Mouse (Mus musculus): ENCODE data around the gene Apex2. TPM values are rescaled to one million over a fixed set of nuclear protein-coding genes. Genes with fewer than 3 reads are reported as not detected.

Gene Apex2
- polyA plus RNA-seq, 1 experiment from 2014 or later = 12.3 TPM

DNA sequence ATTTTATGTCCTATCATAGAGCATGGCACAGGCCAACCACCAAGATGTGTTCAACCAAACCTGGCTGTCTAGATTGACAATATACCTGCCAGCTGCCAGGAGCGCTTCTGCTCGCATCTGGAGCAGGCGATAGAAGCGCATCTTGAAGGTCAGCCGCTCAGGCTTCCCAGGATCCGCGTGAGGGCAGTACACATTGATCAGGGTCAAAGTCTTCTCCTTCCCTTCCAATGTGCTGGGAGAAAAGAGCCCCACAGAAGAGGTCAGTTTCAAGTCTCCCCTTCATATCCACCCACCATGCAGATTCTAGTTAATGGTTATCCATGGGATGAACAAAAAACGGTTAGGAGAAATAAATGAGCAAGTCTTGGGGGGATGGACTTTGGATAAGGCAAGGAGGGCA, 4.6 kb downstream of the Apex2 start:
- no peak overlapping the region for H3K9ac ChIP-seq (ENCODE audit: low read length)
- no peak overlapping the region for H3K27ac ChIP-seq (replicated peaks in 1 of 2; ENCODE audit: control insufficient read depth in 1 of 2, insufficient read depth in 1 of 2, low read depth in 2 of 2, low read length in 2 of 2)
- H3K4me3 ChIP-seq (ENCODE audit: control insufficient read depth in 1 of 2, insufficient read depth in 1 of 2, low read depth in 1 of 2, low read length in 2 of 2) = no peak overlapping the region
- no peak overlapping the region for H3K4me2 ChIP-seq (ENCODE audit: low read length)
- ATAC-seq (ENCODE audit: insufficient number of reproducible peaks, insufficient read depth, low FRiP score, low read depth) = no peak
- H3K36me3 ChIP-seq (ENCODE audit: control insufficient read depth, insufficient read depth, low read length) = peaks cover 21% of the 10 kb centered on the region
- WGBS = 91% methylated on average over 8 of the region's 8 CpGs
- H3K27me3 ChIP-seq (ENCODE audit: control insufficient read depth, insufficient read depth, low read length) = no peaks in the 10 kb centered on the region
- H3K9me3 ChIP-seq (ENCODE audit: control insufficient read depth, low read length) = no peaks in the 10 kb centered on the region
- H3K4me1 ChIP-seq (ENCODE audit: control insufficient read depth in 2 of 2, insufficient read depth in 2 of 2, low read length in 2 of 2) = no peaks in the 10 kb centered on the region

DNA sequence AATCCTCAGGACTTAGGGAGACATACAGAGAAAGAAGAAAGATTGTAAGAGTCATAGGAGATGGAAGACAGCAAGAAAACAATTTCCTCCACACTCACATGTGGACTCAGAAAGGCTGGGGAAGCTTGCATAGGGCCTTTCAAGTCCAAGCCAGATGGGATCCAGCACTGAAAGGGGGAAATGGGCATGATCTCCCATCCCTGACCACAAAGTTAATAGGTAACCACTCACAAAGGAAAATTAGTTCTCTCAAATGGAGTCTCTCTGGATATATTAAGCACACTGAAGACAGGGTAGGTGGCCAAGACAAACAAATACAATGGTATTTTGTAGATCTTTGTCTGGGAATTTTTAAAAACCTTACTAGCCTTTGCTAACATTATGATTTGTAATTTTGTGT, 7.7 kb downstream of the Apex2 start:
- ATAC-seq (ENCODE audit: insufficient number of reproducible peaks, insufficient read depth, low FRiP score, low read depth) = no peak
- H3K4me3 ChIP-seq (ENCODE audit: control insufficient read depth in 1 of 2, insufficient read depth in 1 of 2, low read depth in 1 of 2, low read length in 2 of 2) = no peak overlapping the region

GRCm38 (mm10) chrX:150564644-150565357, 24.9 kb downstream of the Apex2 start:
- Histone ChIP-seq H3K4me1 (ENCODE audit: control insufficient read depth in 2 of 2, insufficient read depth in 2 of 2, low read length in 2 of 2) (no peaks in the 10 kb centered on the region), H3K9me3 (ENCODE audit: control insufficient read depth, low read length) (no peaks in the 10 kb centered on the region), H3K27ac (replicated peaks in 1 of 2; ENCODE audit: control insufficient read depth in 1 of 2, insufficient read depth in 1 of 2, low read depth in 2 of 2, low read length in 2 of 2) (no peak overlapping the region), H3K4me3 (ENCODE audit: control insufficient read depth in 1 of 2, insufficient read depth in 1 of 2, low read depth in 1 of 2, low read length in 2 of 2) (no peak overlapping the region), H3K36me3 (ENCODE audit: control insufficient read depth, insufficient read depth, low read length) (peaks cover 4% of the 10 kb centered on the region; the same call in 1 of the 2 replicates), H3K4me2 (ENCODE audit: low read length) (no peak overlapping the region), H3K27me3 (ENCODE audit: control insufficient read depth, insufficient read depth, low read length) (no peaks in the 10 kb centered on the region), H3K9ac (ENCODE audit: low read length) (no peak overlapping the region)
- 88% methylated on average over 11 of the region's 12 CpGs for WGBS
- no peak for ATAC-seq (ENCODE audit: insufficient number of reproducible peaks, insufficient read depth, low FRiP score, low read depth)

More for the DNA sequence above, 7.7 kb downstream of the Apex2 start:
- no peak overlapping the region for H3K27ac ChIP-seq (replicated peaks in 1 of 2; ENCODE audit: control insufficient read depth in 1 of 2, insufficient read depth in 1 of 2, low read depth in 2 of 2, low read length in 2 of 2)
- H3K9me3 ChIP-seq (ENCODE audit: control insufficient read depth, low read length) = no peaks in the 10 kb centered on the region
- H3K9ac ChIP-seq (ENCODE audit: low read length) = no peak overlapping the region
- no peaks in the 10 kb centered on the region for H3K4me1 ChIP-seq (ENCODE audit: control insufficient read depth in 2 of 2, insufficient read depth in 2 of 2, low read length in 2 of 2)
- peaks cover 21% of the 10 kb centered on the region for H3K36me3 ChIP-seq (ENCODE audit: control insufficient read depth, insufficient read depth, low read length)
- H3K27me3 ChIP-seq (ENCODE audit: control insufficient read depth, insufficient read depth, low read length) = no peaks in the 10 kb centered on the region
- H3K4me2 ChIP-seq (ENCODE audit: low read length) = no peak overlapping the region

GRCm38 (mm10) chrX:150554032-150554431, 35.6 kb downstream of the Apex2 start:
- no peak for ATAC-seq (ENCODE audit: insufficient number of reproducible peaks, insufficient read depth, low FRiP score, low read depth)
- Histone ChIP-seq H3K4me2 (ENCODE audit: low read length) (no peak overlapping the region), H3K9ac (ENCODE audit: low read length) (no peak overlapping the region), H3K4me3 (ENCODE audit: control insufficient read depth in 1 of 2, insufficient read depth in 1 of 2, low read depth in 1 of 2, low read length in 2 of 2) (no peak overlapping the region), H3K27me3 (ENCODE audit: control insufficient read depth, insufficient read depth, low read length) (no peaks in the 10 kb centered on the region), H3K9me3 (ENCODE audit: control insufficient read depth, low read length) (no peaks in the 10 kb centered on the region), H3K36me3 (ENCODE audit: control insufficient read depth, insufficient read depth, low read length) (0 out of 2 replicates have a peak, but pooled peaks cover 8% of the 10 kb centered on the region), H3K27ac (replicated peaks in 1 of 2; ENCODE audit: control insufficient read depth in 1 of 2, insufficient read depth in 1 of 2, low read depth in 2 of 2, low read length in 2 of 2) (no peak overlapping the region), H3K4me1 (ENCODE audit: control insufficient read depth in 2 of 2, insufficient read depth in 2 of 2, low read length in 2 of 2) (no peaks in the 10 kb centered on the region)
- 81% methylated on average over 3 of the region's 3 CpGs for WGBS

GRCm38 (mm10) chrX:150551986-150552385, 37.7 kb downstream of the Apex2 start:
- no peak overlapping the region for H3K9ac ChIP-seq (ENCODE audit: low read length)
- no peak overlapping the region for H3K27ac ChIP-seq (replicated peaks in 1 of 2; ENCODE audit: control insufficient read depth in 1 of 2, insufficient read depth in 1 of 2, low read depth in 2 of 2, low read length in 2 of 2)
- no peak overlapping the region for H3K4me3 ChIP-seq (ENCODE audit: control insufficient read depth in 1 of 2, insufficient read depth in 1 of 2, low read depth in 1 of 2, low read length in 2 of 2)
- H3K9me3 ChIP-seq (ENCODE audit: control insufficient read depth, low read length) = no peaks in the 10 kb centered on the region
- no peaks in the 10 kb centered on the region for H3K27me3 ChIP-seq (ENCODE audit: control insufficient read depth, insufficient read depth, low read length)
- WGBS = 79% methylated on average over 2 of the region's 2 CpGs
- H3K4me1 ChIP-seq (ENCODE audit: control insufficient read depth in 2 of 2, insufficient read depth in 2 of 2, low read length in 2 of 2) = no peaks in the 10 kb centered on the region
- H3K36me3 ChIP-seq (ENCODE audit: control insufficient read depth, insufficient read depth, low read length) = 0 out of 2 replicates have a peak, but pooled peaks cover 8% of the 10 kb centered on the region
- ATAC-seq (ENCODE audit: insufficient number of reproducible peaks, insufficient read depth, low FRiP score, low read depth) = no peak
- H3K4me2 ChIP-seq (ENCODE audit: low read length) = no peak overlapping the region

- 58% methylated on average over 3 of the region's 3 CpGs for WGBS
- Histone ChIP-seq H3K9ac (ENCODE audit: low read length) (no peak overlapping the region), H3K9me3 (ENCODE audit: control insufficient read depth, low read length) (no peaks in the 10 kb centered on the region), H3K4me2 (ENCODE audit: low read length) (no peak overlapping the region), H3K4me1 (ENCODE audit: control insufficient read depth in 2 of 2, insufficient read depth in 2 of 2, low read length in 2 of 2) (no peaks in the 10 kb centered on the region), H3K27ac (replicated peaks in 1 of 2; ENCODE audit: control insufficient read depth in 1 of 2, insufficient read depth in 1 of 2, low read depth in 2 of 2, low read length in 2 of 2) (no peak overlapping the region), H3K4me3 (ENCODE audit: control insufficient read depth in 1 of 2, insufficient read depth in 1 of 2, low read depth in 1 of 2, low read length in 2 of 2) (no peak overlapping the region), H3K27me3 (ENCODE audit: control insufficient read depth, insufficient read depth, low read length) (no peaks in the 10 kb centered on the region), H3K36me3 (ENCODE audit: control insufficient read depth, insufficient read depth, low read length) (0 out of 2 replicates have a peak, but pooled peaks cover 8% of the 10 kb centered on the region)
- ATAC-seq (ENCODE audit: insufficient number of reproducible peaks, insufficient read depth, low FRiP score, low read depth) = no peak
Measured at GRCm38 (mm10) chrX:150549639-150550038, 40.0 kb downstream of the Apex2 start.

GRCm38 (mm10) chrX:150547239-150547638, 42.4 kb downstream of the Apex2 start, which contains the start of gene Alas2:
Gene Alas2, plus strand, starts transcription at chrX:150547375.
- H3K36me3 ChIP-seq (ENCODE audit: control insufficient read depth, insufficient read depth, low read length) = 0 out of 2 replicates have a peak, but pooled peaks cover 8% of the 10 kb centered on the region
- no peak within 1 kb of the TSS for H3K4me3 ChIP-seq (ENCODE audit: control insufficient read depth in 1 of 2, insufficient read depth in 1 of 2, low read depth in 1 of 2, low read length in 2 of 2)
- H3K9ac ChIP-seq (ENCODE audit: low read length) = no peak within 1 kb of the TSS
- no peaks in the 10 kb centered on the region for H3K4me1 ChIP-seq (ENCODE audit: control insufficient read depth in 2 of 2, insufficient read depth in 2 of 2, low read length in 2 of 2)
- no peak for ATAC-seq (ENCODE audit: insufficient number of reproducible peaks, insufficient read depth, low FRiP score, low read depth)
- H3K9me3 ChIP-seq (ENCODE audit: control insufficient read depth, low read length) = 0 out of 2 replicates have a peak, but pooled peaks cover 1% of the 10 kb centered on the region
- H3K27ac ChIP-seq (replicated peaks in 1 of 2; ENCODE audit: control insufficient read depth in 1 of 2, insufficient read depth in 1 of 2, low read depth in 2 of 2, low read length in 2 of 2) = no peak within 1 kb of the TSS
- no peak within 1 kb of the TSS for H3K4me2 ChIP-seq (ENCODE audit: low read length)
- 27% methylated on average over 5 of the region's 5 CpGs for WGBS
- H3K27me3 ChIP-seq (ENCODE audit: control insufficient read depth, insufficient read depth, low read length) = no peaks in the 10 kb centered on the region

DNA sequence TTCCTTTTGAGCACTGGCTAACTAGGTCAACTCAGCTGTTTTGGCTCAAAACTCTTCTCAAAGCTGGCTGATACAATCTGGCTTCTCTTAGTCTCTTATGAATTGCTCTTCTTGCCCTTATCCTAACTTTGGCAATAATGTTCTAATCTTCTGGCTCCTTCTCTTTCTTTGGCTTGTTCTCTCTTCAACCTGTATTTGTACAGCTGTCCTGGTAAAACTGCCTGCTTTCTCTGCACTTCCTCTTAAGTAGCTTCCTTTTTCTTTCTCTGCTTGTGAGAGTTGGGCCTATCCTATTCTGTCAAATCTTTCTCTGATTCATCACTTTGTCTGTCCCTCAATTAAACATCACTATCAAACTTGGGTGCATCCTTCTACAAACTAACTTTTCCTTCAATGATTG, 48.0 kb downstream of the Apex2 start:
- ATAC-seq (ENCODE audit: insufficient number of reproducible peaks, insufficient read depth, low FRiP score, low read depth) = no peak
- Histone ChIP-seq H3K4me1 (ENCODE audit: control insufficient read depth in 2 of 2, insufficient read depth in 2 of 2, low read length in 2 of 2) (no peaks in the 10 kb centered on the region), H3K27me3 (ENCODE audit: control insufficient read depth, insufficient read depth, low read length) (no peaks in the 10 kb centered on the region)

More for the DNA sequence above, 48.0 kb downstream of the Apex2 start:
- no peak overlapping the region for H3K9ac ChIP-seq (ENCODE audit: low read length)
- H3K9me3 ChIP-seq (ENCODE audit: control insufficient read depth, low read length) = 0 out of 2 replicates have a peak, but pooled peaks cover 5% of the 10 kb centered on the region
- no peak overlapping the region for H3K4me2 ChIP-seq (ENCODE audit: low read length)
- H3K4me3 ChIP-seq (ENCODE audit: control insufficient read depth in 1 of 2, insufficient read depth in 1 of 2, low read depth in 1 of 2, low read length in 2 of 2) = no peak overlapping the region
- H3K36me3 ChIP-seq (ENCODE audit: control insufficient read depth, insufficient read depth, low read length) = no peaks in the 10 kb centered on the region
- no peak overlapping the region for H3K27ac ChIP-seq (replicated peaks in 1 of 2; ENCODE audit: control insufficient read depth in 1 of 2, insufficient read depth in 1 of 2, low read depth in 2 of 2, low read length in 2 of 2)

Data from heart, embryonic 14.5 days (tissue).